Mouse (Mus musculus): ENCODE data around the gene Fam186b.

The Fam186b gene

DNA sequence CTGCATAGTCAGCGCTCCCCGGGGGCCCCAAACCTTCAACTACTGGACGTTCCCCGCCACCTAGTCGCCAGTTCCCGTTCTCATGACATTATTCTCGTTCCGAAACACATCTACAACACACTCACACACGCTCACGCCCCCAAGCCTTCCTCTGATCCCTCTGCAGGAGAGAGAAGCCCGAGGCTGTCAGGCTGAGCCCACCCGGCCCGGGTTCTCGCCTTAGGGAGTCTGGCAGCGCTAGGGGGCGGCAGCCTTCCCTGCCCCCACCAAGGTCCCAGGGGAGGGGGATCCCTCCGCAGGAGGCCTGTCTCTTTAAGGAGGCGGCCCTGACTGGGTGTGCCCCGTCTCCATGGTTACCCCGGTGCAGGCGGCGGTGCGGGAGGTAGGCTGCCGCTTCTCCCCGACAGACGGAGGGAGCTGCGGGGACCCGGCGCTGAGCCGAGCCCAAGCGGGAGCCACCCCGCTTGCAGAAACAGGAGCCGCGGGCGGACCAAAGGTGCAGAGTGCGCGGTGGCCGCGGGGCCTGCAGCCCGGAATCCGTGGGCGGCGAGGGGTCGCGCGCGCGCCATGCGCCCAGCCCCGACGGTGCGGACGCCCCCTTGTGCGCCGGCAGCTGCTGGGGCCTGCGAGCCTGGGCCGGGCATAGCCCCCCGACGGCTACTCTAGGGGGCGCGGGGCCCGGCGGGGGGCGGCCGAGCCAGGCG is 71.3 kb downstream of the Fam186b start, which contains the start of gene Kcnh3:
TSS of gene Kcnh3 (plus strand) at position 654 of the 704 bp plus-strand sequence.
- no peak for DNase-seq (ENCODE audit: low read depth)

DNA sequence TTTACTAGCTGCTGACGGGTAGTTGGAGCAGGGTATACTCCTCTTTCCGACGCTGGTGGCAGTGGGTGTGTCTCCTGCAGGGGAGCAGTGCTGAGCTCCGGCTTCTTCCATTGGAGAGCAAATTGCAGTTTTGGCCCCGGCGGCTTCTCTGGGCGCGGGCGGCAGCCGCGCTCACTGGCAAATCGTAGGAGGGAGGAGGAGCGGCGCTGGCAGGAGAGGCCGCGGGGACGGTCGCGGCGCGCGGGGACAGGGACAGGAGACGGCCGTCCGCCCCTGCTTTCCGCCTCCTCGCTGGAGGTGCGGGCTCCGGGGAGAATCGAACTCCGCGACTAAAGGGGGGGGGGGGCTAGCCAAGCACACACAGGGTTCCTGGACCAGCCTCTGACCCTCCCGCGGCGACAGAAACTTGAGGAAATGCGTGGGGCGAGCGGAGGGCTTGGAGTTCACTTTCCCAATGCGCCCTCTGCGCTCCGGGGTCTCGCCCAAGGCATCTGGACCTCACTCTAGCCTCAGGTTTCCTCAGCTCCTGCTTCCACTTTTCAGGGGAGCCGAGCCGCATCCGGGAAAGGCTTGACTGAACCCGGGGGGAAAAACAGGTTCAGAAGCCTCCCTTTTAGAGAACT is 72.0 kb downstream of the Fam186b start:
- DNase-seq (ENCODE audit: low read depth): no peak

DNA sequence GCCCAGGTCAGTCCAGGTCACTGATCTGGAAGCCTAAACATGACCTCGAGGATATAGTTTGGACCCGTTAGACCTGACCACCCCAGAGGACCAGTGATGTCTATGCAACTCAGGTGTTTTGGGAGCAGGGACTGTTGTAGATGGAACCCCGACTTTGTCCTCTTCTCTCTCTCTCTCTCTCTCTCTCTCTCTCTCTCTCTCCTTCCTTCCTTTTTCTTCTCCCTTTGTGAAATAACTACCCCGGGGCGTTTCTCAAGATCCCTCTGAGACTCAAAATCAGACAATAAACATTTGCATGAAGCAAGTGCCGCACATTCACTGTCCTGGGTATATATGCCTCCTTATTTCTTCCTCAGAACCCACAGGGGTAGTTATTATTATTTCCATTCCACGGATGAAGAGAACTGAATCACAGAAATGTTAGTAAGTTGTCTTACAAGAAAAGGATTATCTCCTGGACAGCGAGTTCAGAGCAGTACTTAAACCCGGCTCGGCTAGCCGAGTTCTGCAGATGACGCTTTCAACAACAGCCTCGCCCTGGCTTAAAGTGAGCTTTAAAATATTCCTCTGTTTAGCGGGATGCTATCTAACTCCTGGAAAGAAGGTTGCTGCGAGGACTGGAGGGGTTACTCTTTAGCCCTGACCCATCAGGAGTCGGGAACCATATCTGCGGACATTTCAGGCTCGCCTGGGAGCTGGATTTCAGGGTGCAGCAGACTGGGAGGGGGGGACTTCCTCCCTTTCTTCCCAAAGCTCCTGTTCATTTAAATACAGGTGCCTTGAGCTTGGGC is 72.7 kb downstream of the Fam186b start:
- DNase-seq (ENCODE audit: low read depth): no peak

DNA sequence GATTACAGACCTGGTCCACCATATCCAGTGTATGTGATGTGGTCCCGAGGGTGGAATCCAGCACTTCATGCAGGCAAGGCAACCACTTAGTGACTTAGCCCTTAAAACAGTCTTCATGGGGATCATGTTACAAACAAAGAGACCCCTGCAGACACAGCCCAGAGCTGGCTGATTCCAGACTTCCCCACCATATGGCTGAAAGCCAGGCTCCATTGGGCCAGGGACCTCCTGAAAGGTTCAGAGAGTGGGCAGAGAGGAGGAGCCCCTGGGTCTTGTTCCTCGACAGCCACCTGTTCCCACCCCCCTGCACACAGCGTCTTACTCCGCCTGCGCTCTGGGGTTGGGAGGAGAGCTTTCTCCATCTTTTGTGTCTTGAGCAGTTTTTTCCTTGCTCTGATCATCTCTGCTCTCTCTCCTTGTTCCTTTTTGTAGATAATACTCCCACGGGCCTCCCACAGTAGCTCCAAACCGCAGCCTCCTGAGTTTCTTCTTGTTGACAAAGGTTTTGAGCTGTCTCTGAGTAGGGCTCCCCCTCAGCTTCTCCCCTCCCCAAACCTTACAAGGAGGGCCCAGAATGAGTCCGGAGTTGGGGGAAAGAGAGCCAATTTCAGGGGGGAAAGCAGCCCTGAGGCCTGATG is 74.3 kb downstream of the Fam186b start:
- no peak for DNase-seq (ENCODE audit: low read depth)

Data from fibroblast of lung, adult 2 months (primary cell).